Mouse (Mus musculus) heart, adult 2 months (tissue): Measurements from ENCODE around the gene Cdk5rap3.

Experiments
- CTCF ChIP-seq: fragments of 200-600 bp; IDR thresholded peaks from 2 replicates; pipeline ENCODE4 v1.8.1; 2022; ENCODE audit warnings: antibody characterized with exemption, mild to moderate bottlenecking, moderate library complexity
- EP300 ChIP-seq: fragments of 200-500 bp; IDR thresholded peaks from 2 replicates; pipeline ENCODE4 v1.6.1; 2011; ENCODE audit warnings: low read depth, low read length, control low read depth; ENCODE audit not compliant: insufficient read depth
- POLR2A ChIP-seq: fragments of 200-500 bp; IDR thresholded peaks from 2 replicates; pipeline ENCODE4 v1.6.1; 2011; ENCODE audit warnings: mild to moderate bottlenecking, low read depth, low read length, control low read depth; ENCODE audit not compliant: insufficient read depth

- no peak for TF ChIP-seq CTCF
- TF ChIP-seq EP300, result no peak
- no peak for TF ChIP-seq POLR2A
Observed at GRCm38 (mm10) chr11:96946498-96946897, 30.2 kb upstream of the Cdk5rap3 start.
